Mouse (Mus musculus) hindbrain, postnatal 0 days (tissue): ENCODE measurements around the gene Gm20388. TPM values are rescaled to one million over a fixed set of nuclear protein-coding genes. Genes with fewer than 3 reads are reported as not detected.

Source experiments
- ATAC-seq: fragments of 200-750 bp; cut with Nextera tagmentation; 2 replicates; pipeline ENCODE4 v1.8.0; 2017; ENCODE audit warnings: mild to moderate bottlenecking, moderate TSS enrichment, moderate library complexity
- DNase-seq: peaks from one replicate; pipeline ENCODE4 v3.0.0-alpha.2; 2015; ENCODE audit warnings: low spot score
- H3K27ac ChIP-seq: fragments of 300-500 bp; sonication (generic); 2 replicates; pipeline ENCODE4 v1.5.1; 2014; ENCODE audit warnings: mild to moderate bottlenecking
- H3K27me3 ChIP-seq: fragments of 300-500 bp; sonication (generic); 2 replicates; pipeline ENCODE4 v1.6.1; 2014; ENCODE audit warnings: low read length, mixed read lengths; ENCODE audit not compliant: insufficient read depth
- H3K36me3 ChIP-seq: fragments of 300-500 bp; sonication (generic); 2 replicates; pipeline ENCODE4 v1.6.1; 2014; ENCODE audit warnings: low read length, mixed read lengths; ENCODE audit not compliant: insufficient read depth
- H3K4me1 ChIP-seq: fragments of 300-500 bp; sonication (generic); 2 replicates; pipeline ENCODE4 v1.6.1; 2014; ENCODE audit warnings: antibody characterized with exemption, low read length, mixed read lengths; ENCODE audit not compliant: insufficient read depth
- H3K4me2 ChIP-seq: fragments of 300-500 bp; sonication (generic); 2 replicates; pipeline ENCODE4 v1.6.1; 2014; ENCODE audit warnings: low read depth, mild to moderate bottlenecking, low read length, moderate library complexity, mixed read lengths
- H3K4me3 ChIP-seq: fragments of 300-500 bp; sonication (generic); 2 replicates; pipeline ENCODE4 v1.5.1; 2014; ENCODE audit warnings: low read length
- H3K9ac ChIP-seq: fragments of 300-500 bp; sonication (generic); replicated peaks from 2 replicates; pipeline ENCODE4 v1.6.1; 2014; ENCODE audit warnings: mild to moderate bottlenecking, low read length, moderate library complexity, mixed read lengths
- H3K9me3 ChIP-seq: fragments of 300-500 bp; sonication (generic); 2 replicates; pipeline ENCODE4 v1.6.1; 2016; ENCODE audit warnings: low read length, mixed read lengths
- CTCF ChIP-seq: IDR thresholded peaks from 2 replicates; pipeline ENCODE4 v1.5.1; 2016; ENCODE audit warnings: antibody characterized with exemption, control low read depth, low read depth
- WGBS: fragments of 180-500 bp; shearing (Covaris S2); extraction: QIAGEN DNeasy Blood & Tissue Kit; methylation state at CpG from one replicate; pipeline ENCODE4 v1.1.7; 2014; 5-methylcytosine and 5-hydroxymethylcytosine counted together
- polyA plus RNA-seq: library from polyadenylated mRNA; unstranded; fragments of >200 nt; fragmentation: Nextera tagmentation; extraction: Ambion mirVana; gene quantifications from 2 replicates; pipeline ENCODE4 v1.2.1, GENCODE M21; 2015
- total RNA-seq: library from RNA; depleted of rRNA; stranded (reverse); fragments of >200 nt; gene quantifications from 2 replicates; pipeline ENCODE4 v1.2.3, GENCODE M21; 2014

The Gm20388 gene
- total and polyA plus RNA-seq, 2 experiments from 2014 or later = 71.3 TPM; not detected in 1

DNA sequence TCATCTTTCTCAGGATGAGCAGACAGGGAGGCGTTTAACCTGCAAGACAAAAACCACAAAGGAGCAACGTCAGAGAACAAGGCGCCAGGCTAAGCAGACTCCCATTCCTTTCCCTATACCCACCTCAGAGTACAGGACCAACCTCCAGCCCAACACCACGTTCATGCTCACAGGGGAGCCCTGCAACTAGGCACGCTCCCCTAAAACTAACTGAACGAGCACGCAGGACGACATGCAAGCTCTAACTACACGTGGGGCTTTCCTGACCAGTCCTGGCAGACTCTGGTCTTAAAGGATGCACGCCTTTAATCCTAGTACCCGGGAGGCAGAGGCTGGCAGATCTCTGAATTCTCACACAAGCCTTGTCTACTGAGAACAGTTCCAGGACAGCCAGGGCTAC, 1910.7 kb downstream of the Gm20388 start:
- DNase-seq (no peak), ATAC-seq (no peak)
- Histone ChIP-seq H3K9me3 (no peaks in the 10 kb centered on the region), H3K4me3 (no peak overlapping the region), H3K4me2 (no peak overlapping the region), H3K4me1 (no peaks in the 10 kb centered on the region), H3K27me3 (no peaks in the 10 kb centered on the region), H3K9ac (no peak overlapping the region), H3K27ac (no peak overlapping the region), H3K36me3 (peaks cover 12% of the 10 kb centered on the region)
- 91% methylated on average over 11 of the region's 11 CpGs for WGBS
- no peak for TF ChIP-seq CTCF

DNA sequence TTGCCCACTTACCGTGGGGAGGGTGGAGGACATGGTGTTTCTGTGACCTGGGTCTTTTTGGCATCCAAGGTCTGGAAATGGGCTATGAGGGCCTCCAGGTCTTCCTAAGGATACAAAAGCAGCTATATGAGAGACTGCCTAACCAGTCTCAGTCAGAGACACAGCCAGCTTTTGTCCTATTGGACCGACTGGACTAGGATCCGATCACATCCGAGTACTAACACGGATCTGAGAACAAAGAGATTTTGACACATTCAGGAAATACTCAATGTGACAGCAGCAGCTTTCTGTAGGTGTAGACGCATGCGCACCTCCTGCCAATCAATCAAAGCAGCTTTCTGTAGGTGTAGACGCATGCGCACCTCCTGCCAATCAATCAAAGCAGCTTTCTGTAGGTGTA, 1911.1 kb downstream of the Gm20388 start:
- no peaks in the 10 kb centered on the region for H3K27me3 ChIP-seq
- 92% methylated on average over 9 of the region's 9 CpGs for WGBS
- TF ChIP-seq CTCF = no peak
- ATAC-seq (no peak), DNase-seq (no peak)
- no peak overlapping the region for H3K4me2 ChIP-seq
- no peak overlapping the region for H3K9ac ChIP-seq
- H3K4me1 ChIP-seq = no peaks in the 10 kb centered on the region
- H3K36me3 ChIP-seq = peaks cover 12% of the 10 kb centered on the region
- no peak overlapping the region for H3K4me3 ChIP-seq
- H3K27ac ChIP-seq = no peak overlapping the region
- H3K9me3 ChIP-seq = no peaks in the 10 kb centered on the region

DNA sequence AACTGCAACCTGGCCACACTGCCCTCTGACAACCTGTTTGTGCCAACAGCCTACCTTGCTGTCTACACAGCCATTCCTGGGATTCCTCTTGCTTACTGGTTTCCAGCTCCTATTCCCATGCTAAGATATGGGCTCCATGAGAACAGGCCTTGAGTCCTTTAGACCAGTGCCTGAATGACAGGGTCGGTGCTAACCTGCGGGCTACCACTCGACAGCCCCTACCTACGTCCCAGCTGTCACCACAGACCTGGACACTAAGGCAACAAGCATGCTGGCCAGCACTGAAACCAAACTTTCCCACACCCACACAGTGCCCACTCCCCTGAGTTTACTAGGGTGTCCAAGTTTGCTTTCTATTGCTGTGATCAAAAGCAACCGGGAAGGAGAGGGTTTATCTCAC, 1917.1 kb downstream of the Gm20388 start:
- Histone ChIP-seq H3K36me3 (no peaks in the 10 kb centered on the region), H3K4me3 (no peak overlapping the region; the same call in 1 of the 2 replicates), H3K27me3 (no peaks in the 10 kb centered on the region), H3K27ac (no peak overlapping the region), H3K4me1 (peaks cover 11% of the 10 kb centered on the region), H3K9me3 (no peaks in the 10 kb centered on the region), H3K9ac (no peak overlapping the region), H3K4me2 (peak overlapping the region; percentile 77; the same call in 1 of the 2 replicates)
- DNase-seq (no peak), ATAC-seq (no peak)
- WGBS = 93% methylated on average over 5 of the region's 5 CpGs
- TF ChIP-seq CTCF = no peak

DNA sequence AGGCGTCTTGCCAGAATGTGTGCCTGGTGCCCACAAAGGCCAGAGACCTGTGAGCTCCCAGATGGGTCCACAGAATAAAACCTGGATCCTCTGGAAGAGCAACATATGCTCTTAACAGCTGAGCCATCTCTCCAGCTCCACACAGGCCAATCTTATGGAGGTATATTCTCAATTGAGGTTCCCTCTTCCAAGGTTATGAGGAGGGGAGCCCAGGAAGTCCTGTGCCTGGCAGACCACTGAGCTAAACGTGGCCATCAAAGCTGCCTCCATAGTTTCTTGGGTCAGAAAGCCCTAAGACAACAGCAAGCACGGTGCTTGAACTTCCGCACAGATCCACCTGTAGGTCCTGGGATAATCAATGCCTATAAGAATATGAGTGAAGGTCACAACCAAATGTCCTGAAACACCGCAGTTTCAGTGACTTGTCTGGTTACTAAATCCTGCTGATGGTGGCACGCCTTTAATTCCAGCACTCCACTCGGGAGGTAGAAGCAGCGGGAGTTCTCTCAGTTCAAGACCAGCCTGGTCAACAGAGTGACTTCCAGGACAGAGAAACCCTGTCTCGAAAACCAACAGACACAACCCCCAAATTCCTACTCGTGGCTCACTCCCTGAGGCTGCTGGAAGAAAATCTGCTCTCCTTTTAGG, 1917.9 kb downstream of the Gm20388 start:
- no peaks in the 10 kb centered on the region for H3K27me3 ChIP-seq
- H3K4me2 ChIP-seq = peak overlapping the region; percentile 77
- H3K4me3 ChIP-seq = peak overlapping the region; percentile 83
- WGBS = 36% methylated on average over 10 of the region's 10 CpGs
- H3K9me3 ChIP-seq = no peaks in the 10 kb centered on the region
- TF ChIP-seq CTCF = no peak
- H3K4me1 ChIP-seq = peaks cover 11% of the 10 kb centered on the region
- no peaks in the 10 kb centered on the region for H3K36me3 ChIP-seq
- DNase-seq (no peak), ATAC-seq (no peak)
- H3K9ac ChIP-seq = peak overlapping the region; percentile 80
- H3K27ac ChIP-seq = peak overlapping the region; percentile 88; the same call in 1 of the 2 replicates

DNA sequence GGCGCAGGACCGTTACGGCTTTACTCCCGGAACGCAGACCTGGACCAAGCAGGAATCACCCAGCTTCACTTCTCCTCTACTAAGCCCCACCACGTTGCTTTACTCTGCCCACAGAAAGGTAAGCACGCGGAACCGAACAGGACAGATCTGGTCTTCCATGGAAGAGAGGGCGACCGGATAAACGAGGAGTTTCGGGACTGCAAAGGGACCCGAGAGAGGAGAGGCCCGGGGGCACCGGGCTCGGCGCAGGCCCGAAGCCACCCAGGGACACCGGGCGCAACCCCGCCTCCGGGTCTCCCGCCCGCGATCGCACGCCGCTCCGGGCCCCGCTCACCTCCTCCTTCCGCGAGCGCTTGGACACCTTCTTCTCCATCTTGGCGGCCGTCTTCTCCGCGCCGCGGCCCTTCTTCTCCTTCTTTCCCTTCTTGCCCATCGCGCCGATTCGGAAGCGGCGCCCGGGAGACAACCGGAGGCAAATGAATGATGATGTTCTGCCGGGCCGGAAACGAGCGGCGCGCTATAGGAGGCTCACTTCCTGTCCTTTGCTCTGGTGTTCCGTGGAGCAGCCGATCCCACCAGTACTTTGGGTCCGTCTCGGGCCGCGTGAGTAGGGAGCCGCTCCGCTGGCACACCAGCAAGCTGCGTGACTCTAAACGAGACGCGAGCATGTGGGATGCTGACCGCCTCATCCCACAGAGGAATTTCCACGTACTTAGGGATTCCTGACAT, 1918.6 kb downstream of the Gm20388 start, which contains the start of gene Klhdc4:
Klhdc4 (minus strand) TSS at position 522 of the 729 bp plus-strand sequence.
- Histone ChIP-seq H3K4me2 (peak within 1 kb of the TSS; percentile 77), H3K27ac (peak within 1 kb of the TSS; percentile 88), H3K4me1 (peaks cover 11% of the 10 kb centered on the region), H3K36me3 (no peaks in the 10 kb centered on the region), H3K4me3 (peak within 1 kb of the TSS; percentile 83), H3K27me3 (no peaks in the 10 kb centered on the region), H3K9ac (peak within 1 kb of the TSS; percentile 80), H3K9me3 (no peaks in the 10 kb centered on the region)
- peak; percentile 95 for DNase-seq
- ATAC-seq = peak; percentile 99
- TF ChIP-seq CTCF = no peak
- WGBS = under 1% methylated on average over 65 of the region's 68 CpGs

DNA sequence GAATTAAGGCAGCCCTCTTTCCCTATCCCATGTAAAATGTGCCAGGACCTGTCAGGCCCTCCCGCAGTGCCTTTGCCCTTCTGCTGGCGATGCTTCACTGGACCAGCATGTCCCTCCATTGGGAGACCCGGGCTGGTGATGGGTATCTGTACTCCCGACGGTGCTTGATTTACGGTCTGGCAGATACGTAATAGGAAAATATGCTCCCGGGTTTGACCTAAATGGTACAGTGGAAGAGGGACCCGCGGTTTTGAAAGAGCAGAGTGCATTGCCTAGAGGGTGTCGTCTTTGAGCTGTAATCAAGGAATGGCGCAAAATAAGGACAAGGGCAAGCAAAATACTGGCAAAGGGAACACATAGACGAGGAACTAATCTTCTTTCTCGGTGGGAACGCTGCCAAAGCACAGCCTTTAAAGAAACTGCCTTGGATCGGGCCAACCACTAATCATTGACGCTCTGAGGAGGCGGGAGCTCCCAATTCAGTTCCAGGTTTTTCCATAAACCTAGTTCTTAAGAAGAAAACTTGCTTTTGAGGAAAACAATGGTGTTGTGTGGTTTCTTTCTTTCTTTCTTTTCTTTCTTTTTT, 1919.2 kb downstream of the Gm20388 start:
- no peak for TF ChIP-seq CTCF
- peak; percentile 90 for ATAC-seq

More for the DNA sequence above, 1919.2 kb downstream of the Gm20388 start:
- Histone ChIP-seq H3K36me3 (no peaks in the 10 kb centered on the region), H3K4me3 (peak overlapping the region; percentile 83), H3K9me3 (no peaks in the 10 kb centered on the region), H3K9ac (peak overlapping the region; percentile 80), H3K27me3 (no peaks in the 10 kb centered on the region), H3K27ac (peak overlapping the region; percentile 88), H3K4me1 (peaks cover 11% of the 10 kb centered on the region), H3K4me2 (peak overlapping the region; percentile 77)
- peak; percentile 59 for DNase-seq
- 12% methylated on average over 18 of the region's 18 CpGs for WGBS
